Mouse (Mus musculus) stomach, postnatal 0 days (tissue): ENCODE measurements at regions not wholly inside any gene's neighbourhood (a gene's known extent, or its start where the extent isn't known, plus 50 kb on each side); places are given as distances from the start of the nearest gene placed in this dataset.
"Not testable (repeated sequence)": the region's sequence is repeated elsewhere in the genome, so short reads cannot be mapped to it uniquely, and the experiment has no call there.

Source experiments
- ATAC-seq: fragments of 200-750 bp; cut with Nextera tagmentation; 2 replicates; pipeline ENCODE4 v1.8.0; 2017; ENCODE audit not compliant: low FRiP score, low TSS enrichment
- DNase-seq: peaks from one replicate; pipeline ENCODE4 v3.0.0-alpha.2; 2016; ENCODE audit warnings: low spot score
- H3K27ac ChIP-seq: fragments of 300-500 bp; sonication (generic); replicated peaks from 2 replicates; pipeline ENCODE4 v1.5.1; 2014; ENCODE audit warnings: mild to moderate bottlenecking, control low read depth
- H3K27me3 ChIP-seq: fragments of 300-500 bp; sonication (generic); 2 replicates; pipeline ENCODE4 v1.6.1; 2014; ENCODE audit warnings: low read length; ENCODE audit not compliant: control insufficient read depth, insufficient read depth
- H3K36me3 ChIP-seq: fragments of 300-500 bp; sonication (generic); 2 replicates; pipeline ENCODE4 v1.6.1; 2014; ENCODE audit warnings: low read length, mixed read lengths; ENCODE audit not compliant: control insufficient read depth, insufficient read depth
- H3K4me1 ChIP-seq: fragments of 300-500 bp; sonication (generic); replicated peaks from 2 replicates; pipeline ENCODE4 v1.6.1; 2014; ENCODE audit warnings: antibody characterized with exemption; ENCODE audit not compliant: control insufficient read depth, insufficient read depth
- H3K4me2 ChIP-seq: fragments of 300-500 bp; sonication (generic); replicated peaks from 2 replicates; pipeline ENCODE4 v1.6.1; 2014; ENCODE audit warnings: low read depth, mild to moderate bottlenecking, control low read depth, moderate library complexity
- H3K4me3 ChIP-seq: fragments of 300-500 bp; sonication (generic); 2 replicates; pipeline ENCODE4 v1.5.1; 2014; ENCODE audit warnings: low read depth, low read length, control low read depth
- H3K9ac ChIP-seq: fragments of 300-500 bp; sonication (generic); 2 replicates; pipeline ENCODE4 v1.6.1; 2014; ENCODE audit warnings: mild to moderate bottlenecking, low read length, control low read depth, mixed read lengths
- H3K9me3 ChIP-seq: fragments of 300-500 bp; sonication (generic); 2 replicates; pipeline ENCODE4 v1.6.1; 2016; ENCODE audit warnings: low read length; ENCODE audit not compliant: control insufficient read depth
- CTCF ChIP-seq: IDR thresholded peaks from 2 replicates; pipeline ENCODE4 v1.5.1; 2016; ENCODE audit warnings: antibody characterized with exemption, low read depth, mild to moderate bottlenecking, moderate library complexity
- EP300 ChIP-seq: optimal IDR thresholded peaks from 2 replicates; pipeline ENCODE3; 2016; ENCODE audit warnings: antibody characterized with exemption
- WGBS: fragments of 180-500 bp; shearing (Covaris S2); extraction: QIAGEN DNeasy Blood & Tissue Kit; methylation state at CpG from one replicate; pipeline ENCODE4 v1.1.7; 2014; 5-methylcytosine and 5-hydroxymethylcytosine counted together

- Histone ChIP-seq H3K27me3 (no peaks in the 10 kb centered on the region), H3K4me3 (no peak overlapping the region), H3K9me3 (no peaks in the 10 kb centered on the region), H3K27ac (no peak overlapping the region), H3K36me3 (no peaks in the 10 kb centered on the region), H3K9ac (no peak overlapping the region), H3K4me2 (no peak overlapping the region), H3K4me1 (no peaks in the 10 kb centered on the region)
- DNase-seq (no peak), ATAC-seq (no peak)
- TF ChIP-seq CTCF (no peak), EP300 (no peak)
- 88% methylated on average over 6 of the region's 6 CpGs for WGBS
These were observed 146.0 kb upstream of the Spin1 start for GRCm38 (mm10) chr13:50954671-50955070.

GRCm38 (mm10) chr13:50958051-50958883 is 142.4 kb upstream of the Spin1 start:
- Histone ChIP-seq H3K36me3 (no peaks in the 10 kb centered on the region), H3K9me3 (no peaks in the 10 kb centered on the region), H3K4me3 (no peak overlapping the region), H3K4me1 (no peaks in the 10 kb centered on the region), H3K9ac (no peak overlapping the region), H3K27me3 (no peaks in the 10 kb centered on the region), H3K27ac (no peak overlapping the region), H3K4me2 (peak overlapping the region; percentile 35)
- no peak for TF ChIP-seq EP300
- no peak for TF ChIP-seq CTCF
- ATAC-seq (peak; percentile 60; the same call in 1 of the 2 replicates), DNase-seq (peak; percentile 27)
- WGBS = 29% methylated on average over 20 of the region's 20 CpGs

GRCm38 (mm10) chr13:50960909-50961308 is 139.8 kb upstream of the Spin1 start:
- no peaks in the 10 kb centered on the region for H3K27me3 ChIP-seq
- H3K4me1 ChIP-seq = no peaks in the 10 kb centered on the region
- H3K9ac ChIP-seq = no peak overlapping the region
- H3K4me3 ChIP-seq = no peak overlapping the region
- no peak for TF ChIP-seq EP300
- no peak for TF ChIP-seq CTCF
- no peak overlapping the region for H3K27ac ChIP-seq
- DNase-seq = no peak
- no peaks in the 10 kb centered on the region for H3K36me3 ChIP-seq
- no peak overlapping the region for H3K4me2 ChIP-seq
- H3K9me3 ChIP-seq = no peaks in the 10 kb centered on the region
- 82% methylated on average over 12 of the region's 12 CpGs for WGBS
- ATAC-seq = no peak

- TF ChIP-seq EP300 (no peak), CTCF (peak; percentile 72)
- Histone ChIP-seq H3K4me3 (no peak overlapping the region), H3K36me3 (no peaks in the 10 kb centered on the region), H3K4me2 (no peak overlapping the region), H3K9ac (no peak overlapping the region), H3K9me3 (no peaks in the 10 kb centered on the region), H3K4me1 (no peaks in the 10 kb centered on the region), H3K27me3 (no peaks in the 10 kb centered on the region), H3K27ac (no peak overlapping the region)
- 79% methylated on average over 9 of the region's 9 CpGs for WGBS
- ATAC-seq = no peak
- no peak for DNase-seq
These were observed 136.6 kb upstream of the Spin1 start for GRCm38 (mm10) chr13:50964070-50964469.

- not testable (repeated sequence) for ATAC-seq
- 65% methylated on average over 7 of the region's 7 CpGs for WGBS
These were observed 135.6 kb upstream of the Spin1 start for GRCm38 (mm10) chr13:50965041-50965440.

GRCm38 (mm10) chr13:50965678-50966077 is 135.0 kb upstream of the Spin1 start:
- no peak for TF ChIP-seq EP300
- no peak for TF ChIP-seq CTCF
- H3K4me1 ChIP-seq = no peaks in the 10 kb centered on the region
- H3K4me3 ChIP-seq = no peak overlapping the region
- H3K4me2 ChIP-seq = no peak overlapping the region
- H3K27ac ChIP-seq = no peak overlapping the region
- H3K9me3 ChIP-seq = no peaks in the 10 kb centered on the region
- no peaks in the 10 kb centered on the region for H3K36me3 ChIP-seq
- no peaks in the 10 kb centered on the region for H3K27me3 ChIP-seq
- H3K9ac ChIP-seq = no peak overlapping the region
- no peak for ATAC-seq
- no peak for DNase-seq
- 64% methylated on average over 4 of the region's 4 CpGs for WGBS

More at GRCm38 (mm10) chr13:50965041-50965440, 135.6 kb upstream of the Spin1 start:
- not testable (repeated sequence) for H3K4me2 ChIP-seq, DNase-seq, H3K27me3 ChIP-seq, H3K9ac ChIP-seq, H3K27ac ChIP-seq, H3K36me3 ChIP-seq, H3K9me3 ChIP-seq, H3K4me3 ChIP-seq, H3K4me1 ChIP-seq
